Mouse (Mus musculus) small intestine, adult 2 months (tissue): ENCODE measurements at regions not wholly inside any gene's neighbourhood (a gene's known extent, or its start where the extent isn't known, plus 50 kb on each side); places are given as distances from the start of the nearest gene placed in this dataset.

ENCODE experiments used
- H3K27ac ChIP-seq: fragments of 200-500 bp; 2 replicates; pipeline ENCODE4 v1.5.1; 2012; ENCODE audit warnings: low read depth, low read length, control low read depth, inconsistent platforms; ENCODE audit not compliant: insufficient read depth
- H3K27me3 ChIP-seq: fragments of 200-500 bp; 2 replicates; pipeline ENCODE4 v1.6.1; 2012; ENCODE audit warnings: mild to moderate bottlenecking, moderate library complexity, low read length, inconsistent platforms; ENCODE audit not compliant: control insufficient read depth, insufficient read depth
- H3K36me3 ChIP-seq: fragments of 200-500 bp; 2 replicates; pipeline ENCODE4 v1.6.1; 2012; ENCODE audit warnings: mild to moderate bottlenecking, low read length, control low read depth, inconsistent platforms; ENCODE audit not compliant: control insufficient read depth, insufficient read depth
- H3K4me1 ChIP-seq: fragments of 200-500 bp; 2 replicates; pipeline ENCODE4 v1.6.1; 2012; ENCODE audit warnings: low read length, inconsistent platforms, mixed read lengths; ENCODE audit not compliant: control insufficient read depth, insufficient read depth, insufficient read length
- H3K4me3 ChIP-seq: fragments of 200-500 bp; 2 replicates; pipeline ENCODE4 v1.5.1; 2012; ENCODE audit warnings: low read depth, mild to moderate bottlenecking, control low read depth, inconsistent platforms, low read length, moderate library complexity
- CTCF ChIP-seq: fragments of 200-500 bp; IDR thresholded peaks from 2 replicates; pipeline ENCODE4 v1.5.1; 2012; ENCODE audit warnings: low read depth, mild to moderate bottlenecking, control low read depth, inconsistent platforms, low read length, moderate library complexity, mixed read lengths; ENCODE audit not compliant: insufficient replicate concordance, insufficient read length; ENCODE audit errors: extremely low read depth
- POLR2A ChIP-seq: fragments of 200-500 bp; IDR thresholded peaks from 2 replicates; pipeline ENCODE4 v1.6.1; 2012; ENCODE audit warnings: low read depth, mild to moderate bottlenecking, control low read depth, inconsistent platforms, low read length, moderate library complexity
- WGBS: fragments of 180-500 bp; shearing (Covaris S2); methylation state at CpG from one replicate; pipeline ENCODE4 v1.1.7; 2018; 5-methylcytosine and 5-hydroxymethylcytosine counted together

DNA sequence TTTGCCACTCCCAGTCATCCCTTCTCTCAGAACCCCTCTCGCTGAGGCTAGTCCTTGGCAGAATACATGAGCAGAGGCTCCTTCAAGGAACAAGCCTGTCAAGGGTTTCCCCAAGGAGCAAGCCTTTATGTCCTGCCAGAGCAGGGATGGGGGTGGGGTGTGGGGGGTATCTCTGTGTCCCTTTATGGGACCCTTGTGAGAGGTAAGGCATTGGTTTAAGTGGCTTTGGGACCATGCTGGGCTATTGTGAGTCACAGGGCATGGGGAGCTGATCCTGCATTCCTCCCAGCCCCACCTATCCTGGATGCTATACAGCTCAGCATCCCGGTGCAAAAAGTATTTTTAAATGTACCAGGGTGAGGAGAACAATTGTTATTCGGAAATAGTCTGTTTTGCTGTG lies 641.1 kb upstream of the Fam19a5 start:
- TF ChIP-seq POLR2A (no peak), CTCF (no peak)
- Histone ChIP-seq H3K27ac (no peak overlapping the region), H3K27me3 (no peaks in the 10 kb centered on the region), H3K36me3 (no peaks in the 10 kb centered on the region), H3K4me3 (no peak overlapping the region), H3K4me1 (no peaks in the 10 kb centered on the region)
- 36% methylated on average over 3 of the region's 3 CpGs for WGBS

DNA sequence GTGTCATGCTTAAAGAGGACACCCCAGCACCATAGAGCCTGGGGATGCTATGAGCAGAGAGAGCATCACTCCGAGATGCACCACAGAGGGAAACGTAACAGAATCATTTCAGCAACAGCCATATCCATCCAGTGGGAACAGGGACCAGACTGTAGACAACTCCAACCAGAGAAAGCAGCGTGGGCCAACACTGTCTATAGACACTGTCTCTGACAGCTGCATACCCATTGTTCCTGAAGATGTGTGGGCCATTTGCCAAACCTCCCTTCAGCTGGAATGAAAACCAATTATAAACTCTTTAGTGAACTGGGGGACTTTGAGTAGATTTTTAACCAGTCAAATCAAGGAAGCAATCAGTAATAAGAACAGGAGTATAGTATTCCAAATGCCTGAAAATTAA lies 630.8 kb upstream of the Fam19a5 start:
- no peak overlapping the region for H3K27ac ChIP-seq
- no peaks in the 10 kb centered on the region for H3K4me1 ChIP-seq
- no peak overlapping the region for H3K4me3 ChIP-seq
- TF ChIP-seq POLR2A (no peak), CTCF (no peak)
- WGBS: 84% methylated on average over 3 of the region's 3 CpGs
- no peaks in the 10 kb centered on the region for H3K36me3 ChIP-seq
- no peaks in the 10 kb centered on the region for H3K27me3 ChIP-seq

DNA sequence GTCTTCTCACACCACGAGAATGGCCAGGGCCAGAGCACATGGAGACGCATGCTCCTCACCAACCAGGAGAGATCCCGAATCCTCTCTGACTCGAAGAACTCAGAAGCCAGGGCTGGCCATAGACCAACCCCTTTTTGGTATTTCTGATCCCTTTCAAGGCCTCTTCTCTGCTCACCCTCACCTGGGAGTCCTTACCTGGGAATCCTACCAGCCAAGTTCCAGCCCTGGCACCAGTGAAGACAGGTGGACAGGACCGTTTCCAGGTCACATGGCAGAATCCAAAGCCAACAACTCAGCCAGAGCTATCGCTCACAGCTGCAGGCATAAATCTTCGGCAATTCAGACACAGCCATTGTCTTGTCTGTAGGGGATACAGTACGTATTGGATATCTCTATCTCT lies 626.2 kb upstream of the Fam19a5 start:
- WGBS: 84% methylated on average over 8 of the region's 8 CpGs
- Histone ChIP-seq H3K4me3 (no peak overlapping the region), H3K27ac (no peak overlapping the region), H3K36me3 (no peaks in the 10 kb centered on the region), H3K27me3 (no peaks in the 10 kb centered on the region), H3K4me1 (no peaks in the 10 kb centered on the region)
- TF ChIP-seq POLR2A (no peak), CTCF (no peak)

DNA sequence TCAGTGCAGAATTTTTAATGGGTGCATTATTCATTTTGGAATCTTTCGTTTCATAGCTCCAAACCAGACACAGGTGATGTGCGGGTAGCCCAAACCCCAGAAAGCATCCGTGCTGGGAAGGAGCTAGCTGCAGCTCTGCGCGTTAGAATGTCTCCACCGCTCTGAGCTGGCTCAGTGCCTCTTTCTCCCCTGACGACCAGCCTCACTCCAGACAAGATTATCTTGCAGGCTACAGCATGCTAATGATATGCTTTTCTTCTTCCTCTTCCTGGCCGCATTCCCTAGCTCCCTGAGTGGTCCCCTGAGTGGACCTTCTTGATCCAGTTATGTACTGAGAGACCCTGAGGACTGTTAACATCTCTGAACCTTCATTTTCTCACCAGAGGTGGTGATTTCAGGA lies 624.4 kb upstream of the Fam19a5 start:
- H3K4me1 ChIP-seq: no peaks in the 10 kb centered on the region
- no peaks in the 10 kb centered on the region for H3K36me3 ChIP-seq
- TF ChIP-seq CTCF: no peak
- no peak for TF ChIP-seq POLR2A
- no peaks in the 10 kb centered on the region for H3K27me3 ChIP-seq
- WGBS: 64% methylated on average over 8 of the region's 8 CpGs
- no peak overlapping the region for H3K4me3 ChIP-seq
- H3K27ac ChIP-seq: no peak overlapping the region

DNA sequence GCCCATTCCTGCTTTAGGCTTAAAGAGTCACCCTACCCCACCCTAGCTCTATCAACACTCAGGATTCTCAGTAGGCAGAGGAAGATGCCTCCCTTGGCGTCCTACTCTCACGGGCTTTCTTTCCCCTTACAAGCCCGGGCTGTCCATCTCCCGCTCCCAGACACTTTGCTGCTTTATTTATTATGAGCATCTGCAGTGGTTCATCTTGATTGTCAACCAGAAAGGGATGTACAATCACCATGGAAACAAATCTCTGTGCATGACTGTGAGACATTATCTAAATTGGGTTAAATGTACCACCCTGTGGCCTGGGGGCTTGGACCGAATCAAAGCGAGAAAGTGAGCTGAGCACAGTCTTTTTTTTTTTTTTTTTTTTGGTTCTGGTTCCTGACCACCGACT lies 623.9 kb upstream of the Fam19a5 start:
- TF ChIP-seq POLR2A (no peak), CTCF (no peak)
- Histone ChIP-seq H3K27me3 (no peaks in the 10 kb centered on the region), H3K27ac (no peak overlapping the region), H3K4me3 (no peak overlapping the region), H3K4me1 (no peaks in the 10 kb centered on the region), H3K36me3 (no peaks in the 10 kb centered on the region)
- 57% methylated on average over 7 of the region's 7 CpGs for WGBS

DNA sequence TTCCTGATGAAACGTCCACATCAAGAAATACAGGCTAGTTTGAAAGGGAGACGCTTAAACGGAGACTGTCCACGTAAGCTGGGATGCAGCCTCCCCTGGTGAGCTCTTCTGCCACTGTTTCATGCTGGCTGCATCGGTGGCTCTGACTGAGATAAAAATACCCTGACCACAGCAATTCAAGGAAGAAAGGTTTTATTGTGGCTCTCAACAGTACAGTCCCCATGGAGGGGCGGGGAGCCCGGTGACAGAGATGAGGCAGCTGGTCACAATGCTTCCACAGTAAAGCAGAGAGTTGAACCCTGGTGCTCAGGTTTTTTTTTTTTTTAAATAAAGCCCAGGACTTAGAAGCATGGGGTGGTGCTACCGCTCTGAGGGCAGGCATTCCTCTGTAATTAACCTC lies 622.7 kb upstream of the Fam19a5 start:
- Histone ChIP-seq H3K4me3 (no peak overlapping the region), H3K36me3 (no peaks in the 10 kb centered on the region), H3K27ac (no peak overlapping the region), H3K4me1 (no peaks in the 10 kb centered on the region), H3K27me3 (no peaks in the 10 kb centered on the region)
- no peak for TF ChIP-seq POLR2A
- TF ChIP-seq CTCF: no peak
- 43% methylated on average over 8 of the region's 8 CpGs for WGBS

DNA sequence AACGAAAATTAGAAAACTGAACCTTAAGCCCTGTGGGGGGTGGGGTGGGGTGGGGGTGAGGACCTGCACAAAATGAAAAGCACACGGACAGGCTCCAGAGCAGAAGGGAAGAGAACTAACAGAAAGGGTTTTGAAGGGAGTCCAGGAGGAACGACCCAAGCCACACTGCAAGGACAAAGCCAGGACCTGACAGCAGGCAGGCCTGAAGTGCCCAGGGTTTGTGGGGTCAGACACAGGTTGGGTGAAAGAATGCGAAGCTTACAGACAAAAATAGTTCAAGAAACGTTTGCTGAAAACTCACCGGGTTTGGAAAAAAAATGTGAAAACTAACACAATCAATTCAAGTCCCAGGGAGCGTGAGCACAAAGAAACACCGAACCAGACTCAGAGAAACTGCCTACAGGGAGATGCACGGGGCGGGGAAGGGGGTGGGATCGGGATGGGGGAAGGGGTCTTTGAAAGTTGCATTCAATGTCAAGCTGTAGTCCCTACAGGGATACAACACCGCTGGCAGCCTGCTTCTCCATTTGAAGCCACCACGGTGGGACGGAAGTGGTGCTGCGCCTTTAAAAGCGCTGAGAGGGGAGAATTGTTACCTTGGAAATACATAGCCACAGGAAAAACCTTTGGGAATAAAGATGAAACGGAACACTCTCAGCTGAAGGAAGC lies 618.9 kb upstream of the Fam19a5 start:
- no peak overlapping the region for H3K27ac ChIP-seq
- H3K27me3 ChIP-seq: no peaks in the 10 kb centered on the region
- no peaks in the 10 kb centered on the region for H3K36me3 ChIP-seq
- H3K4me1 ChIP-seq: no peaks in the 10 kb centered on the region
- TF ChIP-seq POLR2A: no peak
- no peak for TF ChIP-seq CTCF
- H3K4me3 ChIP-seq: no peak overlapping the region
- WGBS: 34% methylated on average over 17 of the region's 17 CpGs
